Mouse (Mus musculus): ENCODE measurements around the gene Erich3.

Gene Erich3

GRCm38 (mm10) chr3:154771651-154772050 is 108.0 kb downstream of the Erich3 start:
- DNase-seq (ENCODE audit: low spot score): no peak

GRCm38 (mm10) chr3:154778836-154779595 is 115.4 kb downstream of the Erich3 start:
- no peak for DNase-seq (ENCODE audit: low spot score)

- DNase-seq (ENCODE audit: low spot score): no peak
Measured at GRCm38 (mm10) chr3:154786354-154786753, 122.7 kb downstream of the Erich3 start.

- no peak for DNase-seq (ENCODE audit: low spot score)
Measured at GRCm38 (mm10) chr3:154787611-154788010, 124.0 kb downstream of the Erich3 start.

- DNase-seq (ENCODE audit: low spot score): no peak
Measured at GRCm38 (mm10) chr3:154793571-154793970, 129.9 kb downstream of the Erich3 start.

GRCm38 (mm10) chr3:154798806-154799205 is 135.1 kb downstream of the Erich3 start:
- DNase-seq (ENCODE audit: low spot score): no peak

- DNase-seq (ENCODE audit: low spot score): no peak
Measured at GRCm38 (mm10) chr3:154800454-154800853, 136.8 kb downstream of the Erich3 start.

GRCm38 (mm10) chr3:154800888-154801429 is 137.3 kb downstream of the Erich3 start:
- no peak for DNase-seq (ENCODE audit: low spot score)

GRCm38 (mm10) chr3:154806626-154807025 is 143.0 kb downstream of the Erich3 start:
- no peak for DNase-seq (ENCODE audit: low spot score)

GRCm38 (mm10) chr3:154810273-154810870 is 146.7 kb downstream of the Erich3 start:
- DNase-seq (ENCODE audit: low spot score): no peak

GRCm38 (mm10) chr3:154811281-154811680 is 147.6 kb downstream of the Erich3 start:
- no peak for DNase-seq (ENCODE audit: low spot score)

GRCm38 (mm10) chr3:154811833-154812232 is 148.2 kb downstream of the Erich3 start:
- DNase-seq (ENCODE audit: low spot score): no peak

- no peak for DNase-seq (ENCODE audit: low spot score)
Measured at GRCm38 (mm10) chr3:154812893-154813292, 149.2 kb downstream of the Erich3 start.

GRCm38 (mm10) chr3:154815606-154816005 is 151.9 kb downstream of the Erich3 start:
- DNase-seq (ENCODE audit: low spot score): no peak

GRCm38 (mm10) chr3:154816231-154816630 is 152.6 kb downstream of the Erich3 start:
- DNase-seq (ENCODE audit: low spot score): no peak

GRCm38 (mm10) chr3:154816801-154817625 is 153.4 kb downstream of the Erich3 start:
- peak; percentile 53 for DNase-seq (ENCODE audit: low spot score)
